Mouse (Mus musculus): Measurements from ENCODE around the gene Tubal3. TPM values are rescaled to one million over a fixed set of nuclear protein-coding genes. Genes with fewer than 3 reads are reported as not detected.

Tubal3 gene
- polyA plus RNA-seq, 1 experiment = not detected

DNA sequence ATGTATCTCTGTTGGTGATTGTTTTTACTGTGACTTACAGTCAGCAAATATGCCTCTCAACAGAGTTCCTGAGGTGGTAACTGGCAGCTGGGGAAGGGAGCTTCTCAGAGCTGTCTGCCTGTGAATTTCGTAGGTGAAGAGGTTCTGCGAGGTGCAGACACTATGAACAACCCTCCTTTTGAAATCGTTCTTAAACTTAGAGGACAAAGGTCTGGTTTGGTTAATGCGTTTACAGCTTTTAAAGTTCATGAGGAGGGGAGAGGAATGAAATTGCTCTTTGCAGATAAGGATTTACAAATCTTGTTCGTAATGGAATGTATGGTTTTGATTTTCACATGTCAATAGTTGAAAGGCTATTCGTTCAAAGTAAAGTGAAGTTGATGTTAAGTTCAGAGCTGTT lies 7.6 kb downstream of the Tubal3 start:
- Histone ChIP-seq H3K79me2 (ENCODE audit: control insufficient read depth, insufficient read depth) (no peaks in the 10 kb centered on the region), H3K27me3 (ENCODE audit: control insufficient read depth, insufficient read depth, insufficient read length) (peaks cover 7% of the 10 kb centered on the region), H3K4me2 (ENCODE audit: low read depth) (no peak overlapping the region), H3K4me3 (no peak overlapping the region), H3ac (ENCODE audit: control insufficient read depth, insufficient read length) (no peak overlapping the region), H3K36me3 (ENCODE audit: control insufficient read depth, insufficient read depth) (no peaks in the 10 kb centered on the region)
- TF ChIP-seq POLR2A (IDR thresholded peaks at IDR 0.05; ENCODE audit: insufficient read length, low read depth) (no peak), MYOG (IDR thresholded peaks at IDR 0.05; ENCODE audit: control insufficient read depth in 1 of 3, insufficient read depth in 1 of 3, insufficient read length in 2 of 3, low read depth in 2 of 3) (no peak), TCF12 (IDR thresholded peaks at IDR 0.05; ENCODE audit: insufficient read depth, poor library complexity, severe bottlenecking) (no peak), MYOD1 (IDR thresholded peaks at IDR 0.05; ENCODE audit: control insufficient read depth in 1 of 3, insufficient read length in 2 of 3, low read depth in 2 of 3) (no peak), USF1 (IDR thresholded peaks at IDR 0.05; ENCODE audit: low read depth) (no peak), CEBPB (IDR thresholded peaks at IDR 0.05; ENCODE audit: insufficient read depth, poor library complexity, severe bottlenecking) (no peak), TCF3 (IDR thresholded peaks at IDR 0.05; ENCODE audit: insufficient read length, low read depth) (no peak)

DNA sequence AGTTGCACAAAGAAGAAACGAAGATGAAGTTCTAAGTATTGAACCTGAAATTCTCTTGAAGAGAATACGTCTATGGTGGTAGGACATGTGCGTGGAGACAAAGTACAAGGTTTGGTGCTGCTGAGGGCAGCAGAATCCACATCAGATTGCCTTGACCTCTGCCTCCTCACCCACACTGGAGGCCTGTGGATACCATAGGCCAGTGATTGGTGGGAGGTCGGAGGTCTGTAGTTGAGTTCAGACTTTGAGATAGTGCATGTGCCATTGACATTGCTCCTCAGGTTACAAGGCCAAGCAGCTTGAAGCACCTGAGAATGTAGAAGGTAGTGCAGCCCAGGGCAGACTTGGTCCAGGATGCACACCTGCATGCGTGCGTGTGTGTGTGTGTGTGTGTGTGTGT lies 8.0 kb downstream of the Tubal3 start:
- no peak for TF ChIP-seq POLR2A (IDR thresholded peaks at IDR 0.05; ENCODE audit: insufficient read length, low read depth)
- TF ChIP-seq REST (IDR thresholded peaks at IDR 0.05; ENCODE audit: insufficient read depth, insufficient read length) = no peak
- TF ChIP-seq TCF3 (IDR thresholded peaks at IDR 0.05; ENCODE audit: insufficient read length, low read depth) = no peak
- TF ChIP-seq POLR2AphosphoS2 (IDR thresholded peaks at IDR 0.05; ENCODE audit: insufficient read length, low read depth) = no peak
- TF ChIP-seq MYOD1 (IDR thresholded peaks at IDR 0.05; ENCODE audit: control insufficient read depth in 1 of 3, insufficient read length in 2 of 3, low read depth in 2 of 3) = no peak
- TF ChIP-seq USF1 (IDR thresholded peaks at IDR 0.05; ENCODE audit: low read depth) = no peak
- no peak for TF ChIP-seq MAX (IDR thresholded peaks at IDR 0.05; ENCODE audit: low read depth)
- TF ChIP-seq MYOG (IDR thresholded peaks at IDR 0.05; ENCODE audit: control insufficient read depth in 1 of 3, insufficient read depth in 1 of 3, insufficient read length in 2 of 3, low read depth in 2 of 3) = no peak
- TF ChIP-seq CEBPB (IDR thresholded peaks at IDR 0.05; ENCODE audit: insufficient read depth, poor library complexity, severe bottlenecking) = no peak
- TF ChIP-seq SRF (IDR thresholded peaks at IDR 0.05; ENCODE audit: control insufficient read depth, insufficient read length, low read depth) = no peak
- TF ChIP-seq TCF12 (IDR thresholded peaks at IDR 0.05; ENCODE audit: insufficient read depth, poor library complexity, severe bottlenecking) = no peak
- TF ChIP-seq E2F4 (IDR thresholded peaks at IDR 0.05; ENCODE audit: insufficient read depth) = no peak
- Histone ChIP-seq H3K27me3 (ENCODE audit: control insufficient read depth, insufficient read depth, insufficient read length) (peaks cover 7% of the 10 kb centered on the region), H3ac (ENCODE audit: control insufficient read depth, insufficient read length) (no peak overlapping the region), H3K36me3 (ENCODE audit: control insufficient read depth, insufficient read depth) (no peaks in the 10 kb centered on the region), H3K79me2 (ENCODE audit: control insufficient read depth, insufficient read depth) (no peaks in the 10 kb centered on the region), H3K4me2 (ENCODE audit: low read depth) (no peak overlapping the region), H3K4me3 (no peak overlapping the region)

DNA sequence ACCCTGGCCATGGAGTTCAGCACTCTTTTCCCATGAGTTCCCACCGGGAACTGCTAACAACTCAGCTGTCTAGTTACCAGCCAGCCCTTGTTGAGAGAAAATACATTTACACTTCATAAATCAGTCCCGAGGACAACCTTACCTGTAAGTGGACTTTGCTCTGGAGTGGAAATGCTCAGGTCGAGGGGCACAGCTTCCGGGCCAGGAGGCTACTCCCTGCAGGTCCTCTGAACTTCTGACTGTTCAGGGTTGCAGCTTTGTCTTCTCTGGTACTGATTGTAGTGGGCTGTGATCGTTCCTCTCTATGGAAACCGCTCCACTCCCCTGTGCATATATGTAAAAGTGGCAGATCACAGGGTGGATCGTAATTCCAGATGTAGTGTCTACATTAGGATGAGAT lies 26.6 kb downstream of the Tubal3 start:
- peaks cover 15% of the 10 kb centered on the region for H3K27me3 ChIP-seq (ENCODE audit: control insufficient read depth, insufficient read depth, insufficient read length)
- H3K79me2 ChIP-seq (ENCODE audit: control insufficient read depth, insufficient read depth) = no peaks in the 10 kb centered on the region
- H3K4me2 ChIP-seq (ENCODE audit: low read depth) = no peak overlapping the region
- no peaks in the 10 kb centered on the region for H3K36me3 ChIP-seq (ENCODE audit: control insufficient read depth, insufficient read depth)
- H3K4me3 ChIP-seq = no peak overlapping the region
- no peak for TF ChIP-seq POLR2A (IDR thresholded peaks at IDR 0.05; ENCODE audit: insufficient read length, low read depth)
- H3ac ChIP-seq (ENCODE audit: control insufficient read depth, insufficient read length) = no peak overlapping the region

DNA sequence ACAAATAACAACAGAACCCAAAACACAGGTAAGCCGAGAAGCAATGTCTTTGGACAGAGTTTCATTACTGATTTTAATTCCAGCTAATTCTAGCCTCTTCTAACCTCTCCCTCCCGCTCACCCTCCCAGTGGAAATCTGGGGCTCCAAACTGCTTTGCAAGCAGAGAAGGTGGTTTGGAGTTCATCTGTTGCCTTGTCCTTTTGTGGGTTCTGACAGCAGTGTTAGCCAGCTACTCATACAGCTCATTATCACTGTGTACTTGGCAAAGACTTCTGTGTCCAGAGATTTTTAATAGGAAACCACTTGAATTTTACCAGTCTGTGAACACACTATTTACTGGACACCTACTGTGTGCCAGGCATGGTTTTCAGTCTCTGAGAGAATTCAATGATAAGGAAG lies 27.2 kb downstream of the Tubal3 start, which contains the start of gene Ucn3:
Gene Ucn3 (minus strand): TSS at position 101 of the 400 bp plus-strand sequence.
- Histone ChIP-seq H3K36me3 (ENCODE audit: control insufficient read depth, insufficient read depth) (no peaks in the 10 kb centered on the region), H3K4me2 (ENCODE audit: low read depth) (no peak within 1 kb of the TSS), H3K79me2 (ENCODE audit: control insufficient read depth, insufficient read depth) (no peaks in the 10 kb centered on the region), H3K27me3 (ENCODE audit: control insufficient read depth, insufficient read depth, insufficient read length) (peaks cover 15% of the 10 kb centered on the region), H3ac (ENCODE audit: control insufficient read depth, insufficient read length) (no peak within 1 kb of the TSS), H3K4me3 (no peak within 1 kb of the TSS)
- TF ChIP-seq MYOG (IDR thresholded peaks at IDR 0.05; ENCODE audit: control insufficient read depth in 1 of 3, insufficient read depth in 1 of 3, insufficient read length in 2 of 3, low read depth in 2 of 3) (no peak), REST (IDR thresholded peaks at IDR 0.05; ENCODE audit: insufficient read depth, insufficient read length) (no peak), MYOD1 (IDR thresholded peaks at IDR 0.05; ENCODE audit: control insufficient read depth in 1 of 3, insufficient read length in 2 of 3, low read depth in 2 of 3) (no peak), POLR2A (IDR thresholded peaks at IDR 0.05; ENCODE audit: insufficient read length, low read depth) (no peak), TCF12 (IDR thresholded peaks at IDR 0.05; ENCODE audit: insufficient read depth, poor library complexity, severe bottlenecking) (no peak), TCF3 (IDR thresholded peaks at IDR 0.05; ENCODE audit: insufficient read length, low read depth) (no peak), SRF (IDR thresholded peaks at IDR 0.05; ENCODE audit: control insufficient read depth, insufficient read length, low read depth) (no peak), CEBPB (IDR thresholded peaks at IDR 0.05; ENCODE audit: insufficient read depth, poor library complexity, severe bottlenecking) (no peak), USF1 (IDR thresholded peaks at IDR 0.05; ENCODE audit: low read depth) (no peak), POLR2AphosphoS2 (IDR thresholded peaks at IDR 0.05; ENCODE audit: insufficient read length, low read depth) (no peak), MAX (IDR thresholded peaks at IDR 0.05; ENCODE audit: low read depth) (no peak), E2F4 (IDR thresholded peaks at IDR 0.05; ENCODE audit: insufficient read depth) (no peak)

DNA sequence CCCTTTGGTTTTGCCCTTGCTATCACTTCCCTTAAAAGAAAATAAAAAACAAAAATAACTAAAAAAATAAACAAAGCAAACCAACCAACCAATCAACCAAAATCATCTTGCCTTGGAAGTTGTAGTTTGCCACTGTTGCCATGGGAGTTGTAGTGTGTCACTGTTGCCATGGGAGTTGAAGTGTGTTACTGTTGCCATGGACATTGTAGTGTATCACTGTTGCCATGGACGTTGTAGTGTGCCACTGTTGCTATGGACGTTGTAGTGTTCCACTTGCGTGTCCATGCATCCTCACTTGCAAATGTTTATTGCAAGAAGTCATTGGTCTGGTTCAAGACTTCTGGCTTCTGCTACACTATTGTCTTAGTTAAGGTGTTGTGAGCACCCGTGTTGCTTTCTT lies 29.2 kb downstream of the Tubal3 start:
- H3K36me3 ChIP-seq (ENCODE audit: control insufficient read depth, insufficient read depth) = no peaks in the 10 kb centered on the region
- H3K27me3 ChIP-seq (ENCODE audit: control insufficient read depth, insufficient read depth, insufficient read length) = peaks cover 5% of the 10 kb centered on the region
- H3K79me2 ChIP-seq (ENCODE audit: control insufficient read depth, insufficient read depth) = no peaks in the 10 kb centered on the region
- no peak overlapping the region for H3K4me3 ChIP-seq
- H3ac ChIP-seq (ENCODE audit: control insufficient read depth, insufficient read length) = no peak overlapping the region
- TF ChIP-seq USF1 (IDR thresholded peaks at IDR 0.05; ENCODE audit: low read depth) (no peak), TCF12 (IDR thresholded peaks at IDR 0.05; ENCODE audit: insufficient read depth, poor library complexity, severe bottlenecking) (no peak), SRF (IDR thresholded peaks at IDR 0.05; ENCODE audit: control insufficient read depth, insufficient read length, low read depth) (no peak), CEBPB (IDR thresholded peaks at IDR 0.05; ENCODE audit: insufficient read depth, poor library complexity, severe bottlenecking) (no peak), POLR2AphosphoS2 (IDR thresholded peaks at IDR 0.05; ENCODE audit: insufficient read length, low read depth) (no peak), POLR2A (IDR thresholded peaks at IDR 0.05; ENCODE audit: insufficient read length, low read depth) (no peak), MYOD1 (IDR thresholded peaks at IDR 0.05; ENCODE audit: control insufficient read depth in 1 of 3, insufficient read length in 2 of 3, low read depth in 2 of 3) (no peak)
- no peak overlapping the region for H3K4me2 ChIP-seq (ENCODE audit: low read depth)
